Mouse (Mus musculus) megakaryocyte, embryonic 14.5 days (primary cell): ENCODE data around the gene Dnajc16.

Source experiments
- FLI1 ChIP-seq: IDR thresholded peaks from 2 replicates; pipeline ENCODE4 v1.6.1; 2012; ENCODE audit warnings: low read length, inconsistent platforms, mixed read lengths
- GATA1 ChIP-seq: IDR thresholded peaks from 3 replicates; pipeline ENCODE4 v1.6.1; 2012; ENCODE audit warnings: mixed read lengths, low read length, inconsistent platforms, borderline replicate concordance

DNA sequence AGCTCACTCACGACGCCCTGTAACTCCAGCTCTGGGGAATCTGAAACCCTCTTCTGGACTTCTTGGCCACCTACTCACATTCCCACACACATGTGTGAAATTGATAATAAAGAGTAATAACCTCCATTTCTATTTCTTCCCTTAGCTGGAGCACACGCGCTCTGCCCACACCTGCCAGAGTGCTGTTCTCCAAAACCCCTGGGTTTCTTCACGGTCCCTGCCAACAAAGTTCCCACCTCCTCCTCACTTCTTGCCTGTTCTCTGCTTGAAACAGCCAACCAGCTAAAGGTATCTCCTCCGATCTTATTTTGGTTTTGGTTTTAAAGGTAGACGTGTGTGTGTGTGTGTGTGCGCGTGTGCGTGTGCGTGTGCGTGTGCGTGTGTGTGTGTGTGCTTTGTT is 60.3 kb downstream of the Dnajc16 start:
- TF ChIP-seq FLI1 (no peak), GATA1 (no peak)
